Mouse (Mus musculus): Measurements from ENCODE around the gene Gm20503.

The Gm20503 gene

DNA sequence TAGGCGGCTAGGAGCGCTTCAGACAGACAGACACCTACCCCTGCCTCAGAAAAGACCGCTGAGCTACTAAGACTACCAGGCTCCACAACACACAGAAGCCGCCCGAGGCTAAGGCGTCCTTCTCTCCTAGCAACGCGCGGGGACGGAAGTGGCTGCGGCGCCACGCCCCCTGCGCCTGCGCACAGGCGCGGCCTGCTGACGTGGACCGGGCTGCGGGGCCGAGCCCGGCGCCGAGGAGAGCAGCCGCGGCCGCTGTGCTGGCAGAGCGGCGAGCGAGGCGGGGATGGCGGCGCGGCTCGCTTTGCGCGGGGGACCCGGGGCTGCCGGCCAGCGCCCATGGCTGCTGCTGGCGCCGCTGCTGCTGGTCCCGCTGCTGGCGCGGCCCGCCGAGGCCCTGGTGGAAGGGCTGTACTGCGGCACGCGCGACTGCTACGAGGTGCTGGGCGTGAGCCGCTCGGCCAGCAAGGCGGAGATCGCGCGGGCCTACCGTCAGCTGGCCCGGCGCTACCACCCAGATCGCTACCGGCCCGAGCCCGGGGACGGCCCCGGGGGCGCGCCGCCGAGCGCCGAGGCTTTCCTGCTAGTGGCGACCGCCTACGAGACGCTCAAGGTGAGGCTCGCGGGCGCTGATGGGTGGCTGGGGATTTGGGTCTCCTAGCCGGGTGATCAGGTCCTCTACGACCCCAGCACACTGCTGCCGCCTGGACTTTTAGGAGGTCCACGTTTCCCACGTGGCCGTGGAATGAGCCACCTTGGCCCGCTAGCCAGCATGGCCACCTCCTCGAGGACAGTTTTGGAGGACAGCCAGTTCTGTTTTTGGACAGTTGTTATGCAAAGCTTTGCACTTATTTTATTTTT, at the start of gene Gm20503:
Gene Gm20503, plus strand, starts transcription at position 263 of the 858 bp plus-strand sequence.
- in situ Hi-C loops (cut with MboI; ENCODE audit: low pct_unique_long_range_greater_than_20kb in 1 of 2, low sequenced_read_pairs in 2 of 2, unreplicated experiment in 1 of 2), result no loop called here

DNA sequence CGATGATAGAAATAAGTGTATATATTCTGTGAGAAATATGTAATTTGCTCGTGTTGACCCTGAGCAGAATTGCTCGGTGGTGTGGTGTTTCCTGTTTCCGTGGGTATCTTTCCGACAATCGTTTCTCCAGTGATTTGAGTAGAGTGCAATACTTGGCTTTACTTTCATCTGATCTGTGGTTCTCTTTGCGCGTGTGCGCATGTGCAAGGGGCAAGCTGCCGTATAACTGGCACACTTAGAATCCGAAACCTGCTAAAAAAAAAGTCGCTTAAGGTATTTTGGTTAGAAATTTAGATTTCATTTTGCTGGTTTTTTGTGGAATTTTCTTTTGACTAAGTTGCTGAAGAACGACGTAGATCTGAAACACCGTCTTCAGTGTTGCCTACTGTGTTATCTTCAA, 41.3 kb upstream of the Gm20503 start:
- in situ Hi-C loops (cut with MboI; ENCODE audit: low pct_unique_long_range_greater_than_20kb in 1 of 2, low sequenced_read_pairs in 2 of 2, unreplicated experiment in 1 of 2), result no loop called here

DNA sequence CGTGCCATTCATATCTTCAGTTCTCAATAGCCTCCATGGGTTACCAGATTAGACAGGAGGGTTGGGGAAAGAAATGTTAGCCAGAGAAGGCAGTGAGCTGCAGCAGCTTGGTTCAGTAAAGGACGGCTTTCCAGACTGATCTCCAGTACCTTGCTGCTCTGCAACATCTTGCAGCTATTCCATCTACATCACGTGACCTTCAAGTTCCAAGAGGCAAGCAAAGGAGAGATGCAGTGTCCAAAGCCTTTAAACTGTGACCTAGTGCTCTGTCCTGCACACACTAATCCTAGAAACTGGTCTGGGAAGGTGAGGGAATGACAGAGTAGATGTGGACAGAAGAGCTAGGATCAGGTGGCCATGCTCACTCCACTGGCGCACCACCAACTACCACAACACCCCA, 39.7 kb upstream of the Gm20503 start:
- in situ Hi-C loops (cut with MboI; ENCODE audit: low pct_unique_long_range_greater_than_20kb in 1 of 2, low sequenced_read_pairs in 2 of 2, unreplicated experiment in 1 of 2), result no loop called here

DNA sequence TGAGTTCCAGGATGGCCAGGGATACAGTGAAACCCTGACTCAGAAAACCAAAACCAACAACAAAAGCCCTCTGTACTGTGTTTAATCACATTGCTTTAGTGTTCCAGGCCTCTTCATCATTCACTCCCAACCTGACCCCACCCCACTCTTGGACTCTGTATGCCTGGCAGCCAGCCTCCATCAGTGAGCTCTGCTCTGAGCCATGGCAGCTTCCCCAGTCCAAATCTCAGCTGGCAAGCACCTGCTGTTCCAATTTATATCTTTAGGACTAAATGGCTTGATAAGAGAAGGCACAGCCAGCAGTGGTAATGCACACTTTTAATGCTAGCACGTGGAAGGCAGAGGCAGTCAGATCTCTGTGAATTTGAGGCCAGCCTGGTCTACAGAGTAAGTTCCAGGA, 37.9 kb upstream of the Gm20503 start:
- in situ Hi-C loops (cut with MboI; ENCODE audit: low pct_unique_long_range_greater_than_20kb in 1 of 2, low sequenced_read_pairs in 2 of 2, unreplicated experiment in 1 of 2), result no loop called here

DNA sequence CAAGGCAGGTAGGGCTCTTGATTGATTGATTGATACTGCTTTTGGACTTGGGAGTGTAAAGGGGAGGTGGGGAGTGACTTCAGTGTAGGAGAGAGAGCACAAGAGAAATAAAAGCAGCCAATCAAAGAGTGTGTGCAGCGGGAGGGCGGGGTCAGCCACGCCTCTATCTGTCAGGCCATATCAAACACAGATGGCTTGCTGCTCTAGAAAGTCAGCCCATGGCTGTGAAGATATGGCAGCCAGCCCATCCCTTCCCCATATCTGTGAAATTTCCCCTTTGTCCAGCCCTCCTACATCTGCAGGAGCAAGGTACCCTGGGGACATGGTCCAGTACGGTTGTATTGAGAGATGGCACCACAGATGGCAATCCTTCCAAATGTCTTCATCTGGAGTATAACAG, 32.3 kb upstream of the Gm20503 start:
- in situ Hi-C loops (cut with MboI; ENCODE audit: low pct_unique_long_range_greater_than_20kb in 1 of 2, low sequenced_read_pairs in 2 of 2, unreplicated experiment in 1 of 2), result no loop called here

DNA sequence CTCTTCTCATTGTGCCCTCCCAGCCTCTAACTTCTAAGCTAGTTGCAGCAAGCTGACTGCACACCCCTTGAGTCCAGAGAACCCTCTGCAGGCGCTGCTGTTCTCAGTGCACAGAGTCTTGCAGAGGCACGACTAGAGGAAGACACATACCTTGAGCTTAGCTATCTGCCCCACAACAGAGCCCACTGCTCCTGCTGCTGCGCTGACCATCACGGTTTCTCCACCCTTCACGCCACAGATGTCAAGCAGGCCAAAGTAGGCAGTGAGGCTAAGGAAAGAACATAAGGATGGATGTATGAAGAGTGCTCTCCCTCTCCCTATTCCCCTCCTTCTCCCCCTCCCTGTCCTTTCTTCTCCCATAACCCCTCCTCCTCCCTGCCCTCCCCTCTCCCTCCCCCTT, 27.3 kb upstream of the Gm20503 start:
- in situ Hi-C loops (cut with MboI; ENCODE audit: low pct_unique_long_range_greater_than_20kb in 1 of 2, low sequenced_read_pairs in 2 of 2, unreplicated experiment in 1 of 2), result no loop called here

DNA sequence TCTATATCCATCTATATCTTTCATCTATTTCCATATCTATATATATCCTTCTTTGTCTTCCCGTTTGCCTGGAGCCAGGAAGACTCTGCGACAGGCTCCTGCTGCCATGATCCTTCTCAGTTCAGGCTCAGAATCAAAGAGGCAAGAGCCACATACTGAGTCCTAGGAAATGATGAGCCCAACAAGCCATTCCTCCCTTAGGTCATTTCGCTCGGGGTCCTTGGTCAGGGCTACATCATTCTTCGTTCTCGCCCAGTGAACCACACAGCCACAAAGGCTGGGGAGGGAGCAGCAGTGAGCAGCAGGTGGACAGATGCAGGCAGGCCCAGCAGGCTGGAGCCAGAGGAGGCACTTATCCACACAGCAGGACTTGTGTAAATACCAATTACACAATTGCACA, 21.6 kb upstream of the Gm20503 start:
- in situ Hi-C loops (cut with MboI; ENCODE audit: low pct_unique_long_range_greater_than_20kb in 1 of 2, low sequenced_read_pairs in 2 of 2, unreplicated experiment in 1 of 2), result no loop called here

DNA sequence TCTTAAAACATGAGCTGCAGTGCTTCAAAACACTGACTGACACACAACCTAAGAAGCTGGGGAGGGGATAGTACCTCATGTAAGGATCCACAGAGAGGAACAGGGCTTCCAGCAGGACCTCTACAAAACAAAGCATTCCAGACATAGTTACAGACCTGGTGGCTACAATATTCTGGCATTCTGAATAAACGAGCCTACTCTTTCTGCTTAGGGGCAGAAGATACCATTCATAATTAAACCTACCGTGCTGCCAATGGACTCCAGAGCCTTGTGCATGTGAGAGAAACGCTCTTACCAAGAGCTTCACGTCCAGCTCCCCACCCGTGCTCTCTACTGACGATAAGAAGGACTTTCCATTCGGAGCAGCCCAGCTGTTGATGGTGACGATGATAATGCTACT, 20.2 kb upstream of the Gm20503 start:
- in situ Hi-C loops (cut with MboI; ENCODE audit: low pct_unique_long_range_greater_than_20kb in 1 of 2, low sequenced_read_pairs in 2 of 2, unreplicated experiment in 1 of 2), result no loop called here

DNA sequence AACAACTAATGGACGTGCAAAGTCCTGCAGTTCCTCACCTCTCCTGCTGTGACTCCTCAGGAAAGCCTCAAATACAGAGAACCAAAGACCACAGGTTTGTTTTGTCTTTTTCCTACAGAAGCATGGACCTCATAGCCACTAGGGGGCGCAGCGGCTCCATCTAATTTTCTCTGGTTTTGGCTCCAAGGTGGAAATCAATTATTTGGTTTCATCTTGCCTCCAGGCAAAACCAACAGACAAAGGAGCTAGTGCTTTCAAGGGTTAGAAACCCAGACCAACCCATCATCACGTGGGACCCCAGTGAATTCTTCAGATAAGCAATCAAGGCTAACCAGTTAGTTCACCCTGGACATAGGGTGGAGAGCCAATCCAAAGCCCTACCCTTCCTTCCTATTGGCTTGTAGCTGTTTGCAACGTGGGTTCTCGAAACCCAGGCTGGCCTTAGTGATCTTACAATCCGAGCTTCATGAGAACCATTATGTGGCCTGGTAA, 17.8 kb upstream of the Gm20503 start:
- in situ Hi-C loops (cut with MboI; ENCODE audit: low pct_unique_long_range_greater_than_20kb in 1 of 2, low sequenced_read_pairs in 2 of 2, unreplicated experiment in 1 of 2), result no loop called here

DNA sequence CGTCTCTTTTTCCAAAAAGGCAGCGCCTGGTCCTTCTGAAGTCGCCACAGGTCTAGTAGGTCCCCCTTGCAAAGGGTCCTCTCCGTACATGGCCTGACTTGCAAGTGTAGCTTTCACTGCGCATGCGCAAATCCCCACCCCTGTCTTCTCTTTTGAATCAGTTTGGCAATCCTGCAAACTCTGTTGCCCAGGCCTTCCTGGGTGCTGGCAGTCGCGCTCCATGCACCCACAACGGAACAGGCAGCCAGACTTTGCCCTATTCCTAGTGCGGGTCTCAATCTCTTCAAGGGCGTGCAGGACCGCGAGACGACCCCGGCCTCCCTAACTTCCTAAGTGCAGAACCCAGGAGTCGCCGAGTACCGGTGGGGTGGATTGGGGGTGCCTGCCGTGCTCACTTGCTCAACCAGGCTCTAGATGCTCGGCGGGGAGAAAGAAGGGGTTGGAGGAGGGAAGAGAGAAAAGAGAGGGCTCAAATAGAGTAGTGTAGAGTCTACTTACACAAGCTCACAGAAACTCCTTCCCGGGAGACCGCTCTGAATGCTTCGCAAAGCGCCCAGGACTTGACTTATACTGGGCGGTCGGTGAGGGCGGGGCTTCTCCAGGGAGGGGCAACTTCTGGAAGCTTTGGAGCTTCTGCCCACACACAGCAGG, 16.3 kb upstream of the Gm20503 start, which contains the start of gene Ptgr1:
Gene Ptgr1, minus strand, starts transcription at position 580 of the 651 bp plus-strand sequence.
- in situ Hi-C loops (cut with MboI; ENCODE audit: low pct_unique_long_range_greater_than_20kb in 1 of 2, low sequenced_read_pairs in 2 of 2, unreplicated experiment in 1 of 2), result no loop called here

DNA sequence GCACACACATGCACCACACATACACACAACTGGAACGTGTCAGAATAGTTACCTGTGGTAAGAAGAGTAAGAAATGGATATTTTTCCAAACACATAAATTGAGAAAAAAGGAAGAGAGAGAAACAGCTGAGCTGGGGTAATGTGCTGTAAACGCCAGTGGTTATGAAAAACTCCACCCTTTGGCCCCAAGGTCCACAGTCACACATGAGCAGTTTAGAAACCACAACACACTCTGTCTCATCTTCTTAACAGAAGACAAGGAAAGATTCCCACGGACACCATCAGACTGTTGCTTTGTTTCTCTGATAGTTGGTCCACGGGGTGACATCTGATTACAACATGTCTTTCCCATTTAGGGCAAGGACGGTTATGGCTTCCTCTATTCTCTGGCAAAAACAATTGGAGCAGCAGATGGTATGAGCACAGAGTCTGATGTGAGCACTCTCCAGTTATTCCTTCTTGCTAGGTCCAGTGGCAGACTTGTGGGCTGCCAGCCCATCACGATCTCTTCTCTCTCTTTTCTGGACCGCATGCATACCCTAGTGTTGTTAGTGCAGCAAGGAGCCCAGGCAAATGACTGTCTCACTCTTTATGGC, 13.6 kb upstream of the Gm20503 start:
- in situ Hi-C loops (cut with MboI; ENCODE audit: low pct_unique_long_range_greater_than_20kb in 1 of 2, low sequenced_read_pairs in 2 of 2, unreplicated experiment in 1 of 2), result no loop called here

DNA sequence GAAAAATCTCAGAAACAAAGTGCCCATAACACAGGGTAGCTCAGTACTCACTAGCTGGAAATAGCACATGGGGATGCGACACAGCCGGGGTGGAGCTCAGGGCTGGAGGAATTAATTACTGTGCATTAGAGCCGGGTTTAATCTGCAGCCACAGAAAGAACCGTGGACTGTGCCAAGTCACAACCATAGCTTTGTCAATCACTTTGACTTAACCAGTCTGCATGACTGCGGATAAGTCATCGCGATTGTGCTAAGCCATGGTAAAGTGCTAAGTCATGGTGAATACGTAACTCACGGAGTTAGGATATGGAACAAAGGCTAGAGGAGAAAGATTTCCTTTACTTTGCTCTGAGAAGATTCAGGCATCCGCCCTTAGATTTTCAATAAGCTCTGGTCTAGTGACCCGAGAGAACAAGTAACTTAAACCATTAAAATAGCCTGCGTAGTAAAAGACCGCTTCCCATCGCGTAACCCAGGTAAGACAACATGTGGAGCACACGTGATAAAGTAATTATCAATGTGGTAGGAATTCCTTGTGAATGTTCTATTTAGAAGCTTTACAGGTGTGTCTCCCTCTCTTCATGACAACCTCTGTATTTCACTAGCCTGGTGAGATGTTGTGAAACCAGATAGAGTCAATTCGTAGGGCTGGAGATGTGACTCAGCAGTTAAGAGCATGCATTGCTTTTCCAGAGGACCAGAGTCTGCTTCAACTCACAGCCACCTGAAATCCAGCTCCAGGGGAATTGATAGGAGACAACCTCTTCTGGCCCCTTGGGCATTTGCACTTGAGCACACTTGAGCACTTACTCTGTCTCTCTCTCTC, 12.2 kb upstream of the Gm20503 start:
- in situ Hi-C loops (cut with MboI; ENCODE audit: low pct_unique_long_range_greater_than_20kb in 1 of 2, low sequenced_read_pairs in 2 of 2, unreplicated experiment in 1 of 2), result no loop called here

DNA sequence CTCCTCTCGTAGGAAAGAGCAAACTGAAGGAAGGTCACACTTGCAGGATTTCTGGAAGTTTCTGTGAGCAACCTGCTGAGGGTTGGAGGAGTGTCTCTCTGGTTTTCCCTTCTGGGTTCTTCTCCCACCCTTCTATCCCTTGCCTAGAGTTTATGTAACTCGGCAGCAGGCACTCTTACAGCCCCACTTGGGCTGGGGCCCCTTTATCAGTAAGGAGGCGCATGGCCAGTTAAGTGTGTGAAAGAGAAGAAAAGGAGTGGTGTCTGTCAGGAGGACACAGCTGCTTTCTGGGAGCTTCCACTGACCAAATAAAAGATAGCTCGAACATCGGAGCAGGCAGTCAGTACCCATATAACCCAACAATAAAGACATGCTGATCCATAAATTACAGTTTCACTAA, 10.8 kb upstream of the Gm20503 start:
- in situ Hi-C loops (cut with MboI; ENCODE audit: low pct_unique_long_range_greater_than_20kb in 1 of 2, low sequenced_read_pairs in 2 of 2, unreplicated experiment in 1 of 2), result no loop called here

DNA sequence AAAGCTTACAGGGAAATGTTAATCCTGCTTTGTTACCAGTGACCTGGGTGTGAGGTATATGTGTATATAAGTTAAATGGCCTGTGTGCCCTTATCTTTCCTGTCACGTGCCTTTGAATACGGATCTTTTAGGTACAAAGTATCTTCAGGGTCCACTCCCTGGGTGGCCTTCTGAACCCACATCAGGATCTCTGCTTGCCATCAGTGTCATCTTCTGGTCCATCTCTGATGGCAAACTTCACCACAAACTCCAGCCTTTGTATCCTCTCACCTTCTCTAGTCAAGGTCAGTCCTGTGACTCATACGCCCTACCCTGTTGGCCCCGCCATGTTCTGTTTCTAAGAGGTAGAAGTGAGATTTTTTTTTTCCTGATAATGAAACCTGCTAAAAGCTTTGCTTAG, 8.2 kb upstream of the Gm20503 start, which contains the start of gene Dnajc25:
Gene Dnajc25, plus strand, starts transcription at position 301 of the 400 bp plus-strand sequence.
- in situ Hi-C loops (cut with MboI; ENCODE audit: low pct_unique_long_range_greater_than_20kb in 1 of 2, low sequenced_read_pairs in 2 of 2, unreplicated experiment in 1 of 2), result no loop called here

DNA sequence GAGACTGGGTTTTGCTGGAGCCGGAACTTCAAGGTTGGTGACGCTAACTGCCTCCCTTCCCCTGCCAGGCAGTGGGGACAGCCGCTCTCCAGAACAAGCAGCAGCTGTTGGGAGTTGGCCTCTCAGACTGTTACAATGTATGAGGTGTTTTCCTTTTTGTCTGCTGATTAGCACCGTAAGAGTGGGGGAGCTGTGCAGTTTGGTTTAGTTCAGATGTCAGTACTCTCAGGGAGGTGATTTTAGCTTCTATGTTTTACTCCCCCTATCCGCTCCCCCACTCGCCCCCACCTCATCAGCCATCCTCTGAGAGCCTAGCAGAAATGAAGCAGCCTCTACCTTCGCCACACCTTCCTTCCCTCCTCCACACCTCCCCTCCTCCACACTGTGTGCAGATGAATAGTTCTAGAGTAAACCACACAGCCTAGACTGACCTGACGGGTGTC, 7.7 kb upstream of the Gm20503 start:
- in situ Hi-C loops (cut with MboI; ENCODE audit: low pct_unique_long_range_greater_than_20kb in 1 of 2, low sequenced_read_pairs in 2 of 2, unreplicated experiment in 1 of 2), result no loop called here

DNA sequence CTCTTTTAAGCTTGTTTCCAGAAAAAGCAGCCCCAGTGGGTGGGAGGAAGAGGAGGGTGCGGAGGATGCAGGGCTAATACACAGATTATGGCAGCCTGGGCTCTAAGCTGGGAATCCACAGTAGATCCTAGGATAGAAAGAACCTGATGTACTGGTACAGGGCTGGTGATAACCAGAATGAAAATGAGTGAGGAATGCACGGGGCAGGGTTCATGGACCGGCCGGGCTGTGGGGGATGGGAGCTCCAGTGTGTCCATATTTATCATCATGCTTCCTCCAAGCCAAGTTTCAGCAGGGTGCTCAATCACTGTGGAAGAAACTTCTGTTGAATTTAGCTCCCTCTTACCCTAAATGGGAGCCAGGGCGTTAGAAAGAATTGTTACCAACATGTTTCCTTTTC, 5.9 kb upstream of the Gm20503 start:
- in situ Hi-C loops (cut with MboI; ENCODE audit: low pct_unique_long_range_greater_than_20kb in 1 of 2, low sequenced_read_pairs in 2 of 2, unreplicated experiment in 1 of 2), result no loop called here

DNA sequence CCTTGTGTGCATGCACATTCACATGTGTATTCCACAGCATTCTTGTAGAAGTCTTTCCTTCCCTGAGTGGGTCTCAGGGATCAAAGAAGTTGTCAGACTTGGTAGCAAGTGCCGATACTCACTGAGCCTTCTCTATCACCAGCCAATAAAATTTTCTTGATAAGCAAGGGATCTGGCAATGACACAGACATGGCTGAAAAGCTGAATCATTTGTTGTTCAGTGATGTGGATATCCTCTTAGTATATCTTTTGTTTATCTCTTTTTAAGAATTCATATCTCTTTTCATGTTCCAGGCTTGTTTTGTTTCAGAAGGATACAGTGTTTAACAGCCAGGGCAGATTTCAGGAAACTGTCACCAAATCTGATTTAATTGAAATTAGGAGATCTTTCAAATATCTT, 4.3 kb upstream of the Gm20503 start:
- in situ Hi-C loops (cut with MboI; ENCODE audit: low pct_unique_long_range_greater_than_20kb in 1 of 2, low sequenced_read_pairs in 2 of 2, unreplicated experiment in 1 of 2), result no loop called here

DNA sequence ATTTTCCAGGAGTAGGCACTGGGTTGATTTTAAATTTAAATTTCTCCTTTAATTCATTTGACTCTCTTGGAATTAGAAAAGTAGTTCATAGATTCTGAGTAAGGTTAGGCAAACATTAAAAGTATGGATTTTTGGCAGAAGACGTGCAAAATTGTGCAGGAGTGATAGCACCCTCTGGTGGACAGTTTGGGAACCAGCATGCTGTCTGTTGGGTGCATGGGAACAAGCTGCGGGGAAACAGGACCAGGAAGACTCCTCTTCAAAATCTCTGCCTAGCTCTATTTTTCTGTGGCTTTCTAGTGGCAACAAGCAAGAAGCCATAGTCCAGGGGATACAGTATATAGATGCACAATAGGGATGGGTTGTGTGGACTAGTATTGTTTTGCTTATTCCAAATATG, 3.3 kb upstream of the Gm20503 start:
- in situ Hi-C loops (cut with MboI; ENCODE audit: low pct_unique_long_range_greater_than_20kb in 1 of 2, low sequenced_read_pairs in 2 of 2, unreplicated experiment in 1 of 2), result no loop called here

DNA sequence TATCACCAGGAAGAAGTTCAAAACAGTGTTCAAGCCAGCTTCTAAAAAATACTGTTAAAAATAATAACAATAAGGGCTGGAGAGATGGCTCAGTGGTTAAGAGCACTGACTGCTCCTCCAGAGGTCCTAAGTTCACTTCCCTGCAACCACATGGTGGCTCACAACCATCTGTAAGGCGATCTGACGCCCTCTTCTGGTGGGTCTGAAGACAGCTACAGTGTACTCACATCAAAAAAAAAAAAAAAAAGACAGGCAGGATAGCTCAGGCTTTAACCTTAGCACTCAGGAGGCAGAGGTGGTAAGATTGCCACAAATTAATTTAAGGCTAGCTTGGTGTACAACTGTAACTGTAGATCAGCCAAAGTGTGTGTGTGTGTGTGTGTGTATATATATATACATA, 2.4 kb upstream of the Gm20503 start:
- in situ Hi-C loops (cut with MboI; ENCODE audit: low pct_unique_long_range_greater_than_20kb in 1 of 2, low sequenced_read_pairs in 2 of 2, unreplicated experiment in 1 of 2), result no loop called here

Measured in mouse embryonic stem cell (cell line).